Mouse (Mus musculus) brain, embryonic 14.5 days (tissue): ENCODE results near the gene 1700023F06Rik.

Experiments used
- CTCF ChIP-seq: fragments of 200-500 bp; IDR thresholded peaks from 2 replicates; pipeline ENCODE4 v1.5.1; 2012; ENCODE audit warnings: inconsistent platforms, mild to moderate bottlenecking, moderate library complexity, borderline replicate concordance; ENCODE audit not compliant: insufficient read depth, insufficient read length; ENCODE audit errors: extremely low read depth
- POLR2A ChIP-seq: fragments of 200-500 bp; IDR thresholded peaks from 2 replicates; pipeline ENCODE4 v1.6.1; 2012; ENCODE audit warnings: mild to moderate bottlenecking, inconsistent platforms, borderline replicate concordance; ENCODE audit not compliant: poor library complexity, insufficient read depth, insufficient read length, severe bottlenecking; ENCODE audit errors: extremely low read depth

GRCm38 (mm10) chr11:103246731-103247290 lies 38.5 kb upstream of the 1700023F06Rik start:
- TF ChIP-seq CTCF: no peak
- no peak for TF ChIP-seq POLR2A
